Mouse (Mus musculus): ENCODE data around the gene Dnah2. TPM values are rescaled to one million over a fixed set of nuclear protein-coding genes. Genes with fewer than 3 reads are reported as not detected.

Gene Dnah2
- polyA plus RNA-seq, 1 experiment from 2014 or later = 4.4 TPM

GRCm38 (mm10) chr11:69581814-69582213 lies 32.9 kb upstream of the Dnah2 start:
- Histone ChIP-seq H3K27me3 (no peaks in the 10 kb centered on the region), H3K9ac (peak overlapping the region; percentile 90), H3K4me2 (peak overlapping the region; percentile 87), H3K27ac (peak overlapping the region; percentile 96), H3K36me3 (peaks cover 13% of the 10 kb centered on the region), H3K9me3 (no peaks in the 10 kb centered on the region), H3K4me1 (peaks cover 30% of the 10 kb centered on the region), H3K4me3 (peak overlapping the region; percentile 79)
- ATAC-seq (ENCODE audit: insufficient number of reproducible peaks, insufficient read depth, low FRiP score, low TSS enrichment, low read depth) = no peak
- WGBS = 0% methylated on average over 8 of the region's 8 CpGs

- Histone ChIP-seq H3K9ac (peak overlapping the region; percentile 90), H3K27me3 (no peaks in the 10 kb centered on the region), H3K4me2 (peak overlapping the region; percentile 87), H3K27ac (peak overlapping the region; percentile 96), H3K4me3 (peak overlapping the region; percentile 79), H3K36me3 (peaks cover 16% of the 10 kb centered on the region), H3K9me3 (no peaks in the 10 kb centered on the region), H3K4me1 (peaks cover 35% of the 10 kb centered on the region)
- peak; percentile 69; the same call in 1 of the 2 replicates for ATAC-seq (ENCODE audit: insufficient number of reproducible peaks, insufficient read depth, low FRiP score, low TSS enrichment, low read depth)
- under 1% methylated on average over 36 of the region's 36 CpGs for WGBS
These were observed 32.3 kb upstream of the Dnah2 start for GRCm38 (mm10) chr11:69581147-69581688.

- Histone ChIP-seq H3K4me3 (peak overlapping the region; percentile 79), H3K27ac (peak overlapping the region; percentile 96), H3K9ac (peak overlapping the region; percentile 90), H3K9me3 (no peaks in the 10 kb centered on the region), H3K36me3 (peaks cover 20% of the 10 kb centered on the region), H3K4me2 (peak overlapping the region; percentile 87), H3K27me3 (no peaks in the 10 kb centered on the region), H3K4me1 (peaks cover 37% of the 10 kb centered on the region)
- no peak for ATAC-seq (ENCODE audit: insufficient number of reproducible peaks, insufficient read depth, low FRiP score, low TSS enrichment, low read depth)
- WGBS = under 1% methylated on average over 25 of the region's 25 CpGs
These were observed 31.7 kb upstream of the Dnah2 start for GRCm38 (mm10) chr11:69580572-69581146.

DNA sequence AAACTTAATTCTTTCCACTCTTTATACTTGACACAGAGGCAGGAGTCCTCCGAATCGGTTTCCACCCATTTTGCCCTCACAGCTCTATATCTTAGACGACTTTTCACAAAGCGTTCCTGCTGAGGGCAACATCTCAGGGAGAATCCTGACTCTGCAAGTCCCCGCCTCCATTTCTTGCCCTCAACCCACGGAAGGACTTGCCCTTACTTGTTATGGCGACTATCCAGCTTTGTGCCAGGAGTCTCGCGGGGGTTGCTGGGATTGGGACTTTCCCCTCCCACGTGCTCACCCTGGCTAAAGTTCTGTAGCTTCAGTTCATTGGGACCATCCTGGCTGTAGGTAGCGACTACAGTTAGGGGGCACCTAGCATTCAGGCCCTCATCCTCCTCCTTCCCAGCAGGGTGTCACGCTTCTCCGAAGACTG lies 31.2 kb upstream of the Dnah2 start, which contains the start of the genes Wrap53 and Trp53:
TSS of gene Wrap53 (minus strand) at position 165 of the 424 bp plus-strand sequence.
TSS of gene Trp53 (plus strand) at position 269 of the 424 bp plus-strand sequence.
- Histone ChIP-seq H3K4me3 (peak within 1 kb of the TSS; percentile 79), H3K9me3 (no peaks in the 10 kb centered on the region), H3K27ac (peak within 1 kb of the TSS; percentile 96), H3K36me3 (peaks cover 25% of the 10 kb centered on the region), H3K27me3 (no peaks in the 10 kb centered on the region), H3K4me1 (peaks cover 37% of the 10 kb centered on the region), H3K4me2 (peak within 1 kb of the TSS; percentile 87), H3K9ac (peak within 1 kb of the TSS; percentile 90)
- ATAC-seq (ENCODE audit: insufficient number of reproducible peaks, insufficient read depth, low FRiP score, low TSS enrichment, low read depth) = peak; percentile 65
- under 1% methylated on average over 13 of the region's 13 CpGs for WGBS

DNA sequence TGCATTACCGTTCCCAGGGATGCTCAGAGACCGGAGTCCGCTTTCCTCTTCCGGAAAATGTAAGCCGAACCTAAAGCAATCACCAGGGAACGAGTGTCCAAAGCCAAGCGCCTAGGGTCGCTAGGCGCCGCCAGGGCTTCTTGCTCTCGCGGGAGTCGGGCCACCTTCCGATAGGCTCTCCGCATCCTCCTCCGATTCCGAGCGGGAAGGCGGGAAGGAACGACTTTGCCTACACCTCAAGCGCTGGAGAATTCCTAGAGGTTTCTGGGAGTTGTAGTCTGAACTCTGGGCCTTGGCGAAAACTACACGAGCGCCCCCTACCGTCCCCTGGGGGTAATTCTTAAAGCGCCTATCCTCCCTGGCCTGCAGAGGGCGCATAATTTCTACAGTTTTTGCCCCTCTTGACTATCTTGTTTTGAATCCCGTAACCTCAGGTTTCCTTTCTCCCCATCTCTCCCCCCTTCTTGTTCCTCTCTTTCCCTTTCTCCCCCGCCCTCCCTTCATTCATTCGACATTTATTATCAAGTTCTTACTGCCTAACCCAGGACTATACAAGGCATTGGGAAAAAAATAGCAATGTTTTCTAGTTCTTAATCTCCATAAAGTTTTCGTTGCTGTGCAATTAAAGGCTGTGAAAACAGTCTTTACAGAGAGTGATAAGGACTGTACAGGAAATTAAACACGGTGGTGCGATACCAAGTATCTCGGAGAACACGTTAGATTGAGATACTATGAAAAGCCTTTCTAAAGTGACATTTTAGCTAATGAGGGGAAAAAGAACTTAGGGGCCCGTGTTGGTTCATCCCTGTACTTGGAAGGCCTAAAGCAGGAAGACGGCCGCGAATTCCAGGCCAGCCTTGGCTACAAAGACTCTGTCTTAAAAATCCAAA lies 30.5 kb upstream of the Dnah2 start:
- Histone ChIP-seq H3K36me3 (peaks cover 32% of the 10 kb centered on the region), H3K9ac (peak overlapping the region; percentile 90), H3K9me3 (no peaks in the 10 kb centered on the region), H3K4me1 (peaks cover 44% of the 10 kb centered on the region), H3K4me2 (peak overlapping the region; percentile 87), H3K27ac (peak overlapping the region; percentile 96), H3K27me3 (no peaks in the 10 kb centered on the region), H3K4me3 (peak overlapping the region; percentile 79)
- peak; percentile 85 for ATAC-seq (ENCODE audit: insufficient number of reproducible peaks, insufficient read depth, low FRiP score, low TSS enrichment, low read depth)
- 2% methylated on average over 39 of the region's 39 CpGs for WGBS

DNA sequence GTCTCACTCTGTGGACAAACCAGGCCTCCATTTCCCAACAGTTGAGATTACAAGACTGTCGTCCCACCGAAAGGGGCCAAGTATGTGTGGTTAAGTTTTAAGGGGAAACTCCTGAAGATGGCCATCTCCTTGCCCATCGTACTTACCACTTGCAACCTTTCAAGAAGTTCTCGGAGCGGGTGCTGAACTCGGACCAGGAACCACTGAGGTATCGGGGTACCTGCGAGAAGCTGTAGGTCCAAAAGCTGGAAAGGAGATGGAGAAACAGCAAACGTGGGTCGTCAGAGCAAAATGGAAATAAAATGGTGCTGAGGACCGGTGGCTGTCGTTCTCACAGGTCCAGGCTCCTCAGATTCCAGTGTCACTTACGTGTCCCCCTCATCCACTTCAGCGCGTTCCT lies 29.4 kb upstream of the Dnah2 start:
- no peak for ATAC-seq (ENCODE audit: insufficient number of reproducible peaks, insufficient read depth, low FRiP score, low TSS enrichment, low read depth)
- Histone ChIP-seq H3K4me2 (peak overlapping the region; percentile 87), H3K9me3 (no peaks in the 10 kb centered on the region), H3K4me3 (peak overlapping the region; percentile 79), H3K27me3 (no peaks in the 10 kb centered on the region), H3K27ac (peak overlapping the region; percentile 75; the same call in 1 of the 2 replicates), H3K4me1 (peaks cover 44% of the 10 kb centered on the region), H3K9ac (peak overlapping the region; percentile 90), H3K36me3 (peaks cover 37% of the 10 kb centered on the region)
- WGBS = 16% methylated on average over 15 of the region's 15 CpGs

GRCm38 (mm10) chr11:69576307-69576706 lies 27.4 kb upstream of the Dnah2 start:
- H3K9ac ChIP-seq = no peak overlapping the region
- no peak for ATAC-seq (ENCODE audit: insufficient number of reproducible peaks, insufficient read depth, low FRiP score, low TSS enrichment, low read depth)
- WGBS = 64% methylated on average over 5 of the region's 5 CpGs
- peaks cover 33% of the 10 kb centered on the region for H3K4me1 ChIP-seq
- H3K4me2 ChIP-seq = 0 out of 2 replicates have a peak overlapping the region, but pooled peaks have one; percentile 19
- no peak overlapping the region for H3K4me3 ChIP-seq
- peaks cover 49% of the 10 kb centered on the region for H3K36me3 ChIP-seq
- H3K27me3 ChIP-seq = no peaks in the 10 kb centered on the region
- H3K9me3 ChIP-seq = no peaks in the 10 kb centered on the region
- no peak overlapping the region for H3K27ac ChIP-seq

GRCm38 (mm10) chr11:69575220-69575619 lies 26.3 kb upstream of the Dnah2 start:
- peaks cover 60% of the 10 kb centered on the region for H3K36me3 ChIP-seq
- no peak overlapping the region for H3K4me3 ChIP-seq
- no peak overlapping the region for H3K4me2 ChIP-seq
- no peak for ATAC-seq (ENCODE audit: insufficient number of reproducible peaks, insufficient read depth, low FRiP score, low TSS enrichment, low read depth)
- H3K27ac ChIP-seq = no peak overlapping the region
- no peaks in the 10 kb centered on the region for H3K27me3 ChIP-seq
- 62% methylated on average over 3 of the region's 3 CpGs for WGBS
- peaks cover 33% of the 10 kb centered on the region for H3K4me1 ChIP-seq
- no peaks in the 10 kb centered on the region for H3K9me3 ChIP-seq
- H3K9ac ChIP-seq = 0 out of 2 replicates have a peak overlapping the region, but pooled peaks have one; percentile 22

DNA sequence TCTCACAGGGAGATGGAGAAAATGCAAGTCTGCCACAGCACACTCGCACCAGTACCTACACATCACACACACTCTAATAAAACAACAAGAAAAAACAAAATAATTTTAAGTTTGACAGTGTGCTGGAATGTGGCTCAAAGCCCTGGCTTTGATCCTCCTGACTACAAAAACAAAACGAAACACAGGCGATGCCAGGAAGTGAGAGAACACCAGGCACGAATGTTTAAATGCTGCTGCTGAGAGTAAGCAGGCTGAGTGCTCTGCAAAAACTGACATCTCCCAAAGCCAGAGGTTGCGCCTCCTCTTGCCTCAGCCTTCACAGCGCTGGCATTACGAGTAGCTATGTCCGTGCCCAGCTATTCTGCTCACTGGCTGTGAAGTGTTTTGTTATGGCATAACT lies 16.2 kb upstream of the Dnah2 start:
- Histone ChIP-seq H3K9me3 (no peaks in the 10 kb centered on the region), H3K9ac (no peak overlapping the region), H3K4me3 (no peak overlapping the region), H3K27ac (no peak overlapping the region), H3K4me2 (no peak overlapping the region), H3K27me3 (no peaks in the 10 kb centered on the region), H3K4me1 (peaks cover 21% of the 10 kb centered on the region), H3K36me3 (peaks cover 72% of the 10 kb centered on the region)
- WGBS = 67% methylated on average over 8 of the region's 8 CpGs
- ATAC-seq (ENCODE audit: insufficient number of reproducible peaks, insufficient read depth, low FRiP score, low TSS enrichment, low read depth) = no peak

DNA sequence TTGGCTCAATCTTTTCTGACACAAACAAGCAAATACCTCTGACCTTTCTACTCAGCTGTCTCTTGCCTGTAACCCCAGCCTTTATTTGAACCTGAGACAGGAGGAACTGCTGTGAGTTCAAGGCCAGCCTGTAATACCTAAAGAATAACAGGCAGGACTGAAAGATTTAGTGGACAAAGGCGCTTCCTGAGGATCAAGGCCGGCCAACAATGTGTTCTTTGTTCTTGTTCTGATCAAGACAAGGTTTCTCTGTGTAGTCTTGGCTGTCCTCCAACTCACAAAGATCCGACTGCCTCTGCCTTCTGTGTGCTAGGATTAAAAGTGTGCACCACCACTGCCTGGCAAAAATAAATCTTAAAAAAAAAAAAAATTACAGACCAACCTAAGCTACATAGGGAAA lies 15.5 kb upstream of the Dnah2 start:
- no peak overlapping the region for H3K4me2 ChIP-seq
- no peak overlapping the region for H3K9ac ChIP-seq
- H3K4me3 ChIP-seq = no peak overlapping the region
- WGBS = 54% methylated on average over 3 of the region's 3 CpGs
- H3K36me3 ChIP-seq = peaks cover 65% of the 10 kb centered on the region
- H3K4me1 ChIP-seq = peaks cover 23% of the 10 kb centered on the region
- no peak overlapping the region for H3K27ac ChIP-seq
- ATAC-seq (ENCODE audit: insufficient number of reproducible peaks, insufficient read depth, low FRiP score, low TSS enrichment, low read depth) = no peak
- H3K27me3 ChIP-seq = no peaks in the 10 kb centered on the region
- H3K9me3 ChIP-seq = no peaks in the 10 kb centered on the region

GRCm38 (mm10) chr11:69563373-69563772 lies 14.5 kb upstream of the Dnah2 start:
- H3K9me3 ChIP-seq = no peaks in the 10 kb centered on the region
- H3K4me3 ChIP-seq = no peak overlapping the region
- no peak overlapping the region for H3K27ac ChIP-seq
- H3K9ac ChIP-seq = no peak overlapping the region
- H3K4me1 ChIP-seq = peaks cover 34% of the 10 kb centered on the region
- no peaks in the 10 kb centered on the region for H3K27me3 ChIP-seq
- H3K4me2 ChIP-seq = no peak overlapping the region
- peaks cover 59% of the 10 kb centered on the region for H3K36me3 ChIP-seq
- 46% methylated on average over 13 of the region's 13 CpGs for WGBS
- no peak for ATAC-seq (ENCODE audit: insufficient number of reproducible peaks, insufficient read depth, low FRiP score, low TSS enrichment, low read depth)
